21 mouse cellular contexts compared by ENCODE assay signal in genomic region chr9:101807249-101807648, GRCm38 (mm10). TPM values are rescaled to one million over a fixed set of nuclear protein-coding genes. Genes with fewer than 3 reads are reported as not detected.
DNase-seq lines count a peak whose midpoint lies in the region; ATAC-seq lines count a peak whose summit lies in the region.
"Had no signal": no experiment of that assay in that cellular context is flagged by ENCODE, and none has a peak within 500 bp of the region (broad histone marks: within the 10 kb centered on the region; RNA-seq: fewer than 3 reads in every experiment).

No protein-coding gene starts in this region.

- 33% methylated on average over 4 of the region's 4 CpGs for WGBS in forebrain, embryonic 13.5 days
- WGBS in forebrain, embryonic 10.5 days: 63% methylated on average over 4 of the region's 4 CpGs

- no peak overlapping the region for H3K4me2 ChIP-seq in forebrain, embryonic 13.5 days
- H3K4me2 ChIP-seq: embryonic facial prominence, embryonic 13.5 days; heart, embryonic 12.5 days; liver, embryonic 12.5 days; stomach, embryonic 15.5 days had no signal

- no peak for DNase-seq in forebrain, embryonic 10.5 days (ENCODE audit: extremely low spot score, low spot score)
- DNase-seq in left cerebral cortex, adult 9 months (ENCODE audit: low spot score in 2 of 2): peak; percentile 18 to 26
- DNase-seq in left cerebral cortex, postnatal 36 days (ENCODE audit: low spot score in 2 of 2): no peak
- DNase-seq in brain, embryonic 18.5 days (ENCODE audit: low read depth, low spot score): peak; percentile 54
- DNase-seq in layer of hippocampus, postnatal 14 days (ENCODE audit: low spot score in 2 of 2): peak; percentile 8 to 22
- no peak for DNase-seq in spleen, postnatal 36 days (ENCODE audit: low spot score in 2 of 2)
- no peak for DNase-seq in cerebellum, postnatal 36 days
- DNase-seq: adrenal gland, postnatal 36 days; cerebellum, adult 9-10 months; thymus, postnatal 25 days had no signal

- no peaks in the 10 kb centered on the region for H3K9me3 ChIP-seq in forebrain, embryonic 13.5 days (replicated peaks)
- H3K9me3 ChIP-seq in forebrain, embryonic 10.5 days: no peaks in the 10 kb centered on the region
- H3K9me3 ChIP-seq: embryonic facial prominence, embryonic 13.5 days; heart, embryonic 12.5 days; liver, embryonic 12.5 days; stomach, embryonic 15.5 days had no signal

- intact Hi-C loops in left cerebral cortex, postnatal 36 days (cut with DNase I): no loop called here

- H3K27ac ChIP-seq in forebrain, embryonic 13.5 days: peak overlapping the region; percentile 40; the same call in 1 of the 2 replicates
- H3K27ac ChIP-seq in forebrain, embryonic 10.5 days: no peak overlapping the region
- H3K27ac ChIP-seq: embryonic facial prominence, embryonic 13.5 days; liver, embryonic 12.5 days; stomach, embryonic 15.5 days had no signal

- H3K36me3 ChIP-seq in forebrain, embryonic 13.5 days (ENCODE audit: poor library complexity, severe bottlenecking): no peaks in the 10 kb centered on the region
- no peaks in the 10 kb centered on the region for H3K36me3 ChIP-seq in forebrain, embryonic 10.5 days (replicated peaks)
- H3K36me3 ChIP-seq: embryonic facial prominence, embryonic 13.5 days; heart, embryonic 12.5 days; liver, embryonic 12.5 days; stomach, embryonic 15.5 days had no signal

- no peaks in the 10 kb centered on the region for H3K27me3 ChIP-seq in forebrain, embryonic 13.5 days
- no peaks in the 10 kb centered on the region for H3K27me3 ChIP-seq in forebrain, embryonic 10.5 days (ENCODE audit: poor library complexity, severe bottlenecking)
- H3K27me3 ChIP-seq: embryonic facial prominence, embryonic 13.5 days; heart, embryonic 12.5 days; liver, embryonic 12.5 days; stomach, embryonic 15.5 days had no signal

- no peak overlapping the region for H3K9ac ChIP-seq in forebrain, embryonic 13.5 days
- H3K9ac ChIP-seq: embryonic facial prominence, embryonic 13.5 days; heart, embryonic 12.5 days; liver, embryonic 12.5 days; stomach, embryonic 15.5 days had no signal

- ATAC-seq in forebrain, embryonic 13.5 days: peak; percentile 73; the same call in 1 of the 2 replicates
- ATAC-seq: liver, embryonic 12.5 days; lung, postnatal 0 days had no signal

- 0 out of 2 replicates have a peak, but pooled peaks cover 7% of the 10 kb centered on the region for H3K4me1 ChIP-seq in forebrain, embryonic 13.5 days
- H3K4me1 ChIP-seq in forebrain, embryonic 10.5 days: no peaks in the 10 kb centered on the region
- H3K4me1 ChIP-seq: embryonic facial prominence, embryonic 13.5 days; heart, embryonic 12.5 days; liver, embryonic 12.5 days; stomach, embryonic 15.5 days had no signal

- no peak overlapping the region for H3K4me3 ChIP-seq in forebrain, embryonic 13.5 days
- H3K4me3 ChIP-seq in forebrain, embryonic 10.5 days: no peak overlapping the region
- H3K4me3 ChIP-seq: embryonic facial prominence, embryonic 13.5 days; heart, embryonic 12.5 days; liver, embryonic 12.5 days; stomach, embryonic 15.5 days had no signal

RNA-seq across cellular contexts. Expression of gene 9630041A04Rik, which starts 54.4 kb away (rescaled TPM):
- polyA plus RNA-seq in forebrain, embryonic 13.5 days (2015; fragmentation: Nextera tagmentation; extraction: Ambion mirVana): 0.26 and 0.30 TPM in 2 replicates
- polyA plus RNA-seq in forebrain, embryonic 10.5 days (2016; fragmentation: Nextera tagmentation; extraction: Ambion mirVana): not detected in 2 replicates
- total RNA-seq in left cerebral cortex, postnatal 36 days (2021): not detected
- not detected for total RNA-seq in layer of hippocampus, postnatal 14 days (2021)
- total RNA-seq: adrenal gland, postnatal 36 days; gastrocnemius, adult 18-20 months; hematopoietic stem cell, adult 5-6 weeks; left cerebral cortex, adult 8-10 months; megakaryocyte-erythroid progenitor cell, adult 5-6 weeks had no signal
- polyA plus RNA-seq: embryonic facial prominence, embryonic 13.5 days; heart, embryonic 12.5 days; kidney, embryonic 14.5 days; liver, embryonic 12.5 days; lung, postnatal 0 days; stomach, embryonic 15.5 days had no signal

Comparison
In these comparisons a context has a peak if more than half of its experiments do, and no peak if none do; other contexts are left out.
1. DNase-seq: peak in left cerebral cortex, adult 9 months (2 of 2), brain, embryonic 18.5 days (single experiment) and layer of hippocampus, postnatal 14 days (2 of 2); none in forebrain, embryonic 10.5 days (single experiment), left cerebral cortex, postnatal 36 days (0 of 2), spleen, postnatal 36 days (0 of 2) and cerebellum, postnatal 36 days (0 of 2).